Mouse (Mus musculus): ENCODE data around the gene Tas2r113. TPM values are rescaled to one million over a fixed set of nuclear protein-coding genes. Genes with fewer than 3 reads are reported as not detected.
"Not testable (repeated sequence)": the region's sequence is repeated elsewhere in the genome, so short reads cannot be mapped to it uniquely, and the experiment has no call there.

Gene Tas2r113
- polyA plus RNA-seq (2012; fragmentation: generic; extraction: Trizol): not detected

DNA sequence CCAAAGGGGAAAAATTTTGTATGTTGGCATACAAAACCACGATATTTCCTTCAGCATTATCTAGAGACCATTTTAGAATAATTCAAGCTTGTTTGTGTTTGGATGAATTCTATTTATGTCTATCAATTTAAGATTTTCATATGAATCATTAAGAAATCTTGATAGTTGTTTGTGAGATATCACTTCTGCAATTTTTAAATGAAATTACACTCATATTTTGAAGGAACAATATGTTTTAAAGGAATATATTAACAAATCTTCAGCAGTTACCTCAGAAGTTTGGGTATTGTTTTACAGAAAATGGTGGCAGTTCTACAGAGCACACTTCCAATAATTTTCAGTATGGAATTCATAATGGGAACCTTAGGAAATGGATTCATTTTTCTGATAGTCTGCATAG lies at the start of gene Tas2r113:
TSS of gene Tas2r113 (plus strand) at position 301 of the 400 bp plus-strand sequence.
- Histone ChIP-seq H3K79me2 (ENCODE audit: control insufficient read depth, insufficient read depth) (no peaks in the 10 kb centered on the region), H3ac (ENCODE audit: control insufficient read depth, insufficient read length) (no peak within 1 kb of the TSS), H3K4me3 (no peak within 1 kb of the TSS), H3K4me2 (ENCODE audit: low read depth) (no peak within 1 kb of the TSS), H3K27me3 (ENCODE audit: control insufficient read depth, insufficient read depth, insufficient read length) (no peaks in the 10 kb centered on the region), H3K36me3 (ENCODE audit: control insufficient read depth, insufficient read depth) (no peaks in the 10 kb centered on the region)
- no peak for TF ChIP-seq MAX (IDR thresholded peaks at IDR 0.05; ENCODE audit: low read depth)
- TF ChIP-seq TCF12 (IDR thresholded peaks at IDR 0.05; ENCODE audit: insufficient read depth, poor library complexity, severe bottlenecking): no peak
- TF ChIP-seq MYOG (IDR thresholded peaks at IDR 0.05; ENCODE audit: control insufficient read depth in 1 of 3, insufficient read depth in 1 of 3, insufficient read length in 2 of 3, low read depth in 2 of 3): no peak
- no peak for TF ChIP-seq POLR2A (IDR thresholded peaks at IDR 0.05; ENCODE audit: insufficient read length, low read depth)
- no peak for TF ChIP-seq CEBPB (IDR thresholded peaks at IDR 0.05; ENCODE audit: insufficient read depth, poor library complexity, severe bottlenecking)
- no peak for TF ChIP-seq REST (IDR thresholded peaks at IDR 0.05; ENCODE audit: insufficient read depth, insufficient read length)
- no peak for TF ChIP-seq SRF (IDR thresholded peaks at IDR 0.05; ENCODE audit: control insufficient read depth, insufficient read length, low read depth)
- no peak for TF ChIP-seq POLR2AphosphoS2 (IDR thresholded peaks at IDR 0.05; ENCODE audit: insufficient read length, low read depth)
- TF ChIP-seq E2F4 (IDR thresholded peaks at IDR 0.05; ENCODE audit: insufficient read depth): no peak
- no peak for TF ChIP-seq TCF3 (IDR thresholded peaks at IDR 0.05; ENCODE audit: insufficient read length, low read depth)
- no peak for TF ChIP-seq MYOD1 (IDR thresholded peaks at IDR 0.05; ENCODE audit: control insufficient read depth in 1 of 3, insufficient read length in 2 of 3, low read depth in 2 of 3)
- no peak for TF ChIP-seq USF1 (IDR thresholded peaks at IDR 0.05; ENCODE audit: low read depth)

GRCm38 (mm10) chr6:132846842-132847241 lies 46.0 kb upstream of the Tas2r113 start, which contains the start of gene Tas2r123:
Gene Tas2r123 (plus strand): TSS chr6:132847142.
- TF ChIP-seq MAX (IDR thresholded peaks at IDR 0.05; ENCODE audit: low read depth) (no peak), POLR2AphosphoS2 (IDR thresholded peaks at IDR 0.05; ENCODE audit: insufficient read length, low read depth) (no peak)
- Histone ChIP-seq H3ac (ENCODE audit: control insufficient read depth, insufficient read length) (no peak within 1 kb of the TSS), H3K27me3 (ENCODE audit: control insufficient read depth, insufficient read depth, insufficient read length) (no peaks in the 10 kb centered on the region), H3K4me3 (no peak within 1 kb of the TSS), H3K4me2 (ENCODE audit: low read depth) (no peak within 1 kb of the TSS), H3K79me2 (ENCODE audit: control insufficient read depth, insufficient read depth) (no peaks in the 10 kb centered on the region), H3K36me3 (ENCODE audit: control insufficient read depth, insufficient read depth) (no peaks in the 10 kb centered on the region)

DNA sequence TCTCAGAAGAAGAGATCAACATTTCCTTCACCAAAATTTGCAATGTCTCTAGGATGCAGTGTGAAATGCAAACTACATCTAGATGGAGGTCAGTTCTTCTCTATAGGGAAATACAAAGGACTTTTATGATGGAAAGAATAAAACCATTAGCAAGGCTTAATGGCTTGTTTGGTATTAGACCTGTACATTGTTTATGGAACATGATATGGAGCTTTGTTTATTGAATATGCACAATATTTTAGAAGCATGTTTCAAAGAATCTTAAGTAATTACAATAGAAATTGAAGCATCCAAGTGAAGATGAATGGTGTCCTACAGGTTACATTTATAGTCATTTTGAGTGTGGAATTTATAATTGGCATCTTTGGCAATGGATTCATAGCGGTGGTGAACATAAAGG lies 37.7 kb upstream of the Tas2r113 start, which contains the start of gene Tas2r116:
TSS of gene Tas2r116 (plus strand) at position 301 of the 400 bp plus-strand sequence.
- Histone ChIP-seq H3K79me2 (ENCODE audit: control insufficient read depth, insufficient read depth) (no peaks in the 10 kb centered on the region), H3K36me3 (ENCODE audit: control insufficient read depth, insufficient read depth) (no peaks in the 10 kb centered on the region), H3K4me3 (no peak within 1 kb of the TSS), H3K27me3 (ENCODE audit: control insufficient read depth, insufficient read depth, insufficient read length) (no peaks in the 10 kb centered on the region), H3ac (ENCODE audit: control insufficient read depth, insufficient read length) (no peak within 1 kb of the TSS), H3K4me2 (ENCODE audit: low read depth) (no peak within 1 kb of the TSS)
- TF ChIP-seq POLR2A (IDR thresholded peaks at IDR 0.05; ENCODE audit: insufficient read length, low read depth): no peak
- no peak for TF ChIP-seq POLR2AphosphoS2 (IDR thresholded peaks at IDR 0.05; ENCODE audit: insufficient read length, low read depth)
- TF ChIP-seq CEBPB (IDR thresholded peaks at IDR 0.05; ENCODE audit: insufficient read depth, poor library complexity, severe bottlenecking): no peak
- no peak for TF ChIP-seq MAX (IDR thresholded peaks at IDR 0.05; ENCODE audit: low read depth)
- TF ChIP-seq MYOG (IDR thresholded peaks at IDR 0.05; ENCODE audit: control insufficient read depth in 1 of 3, insufficient read depth in 1 of 3, insufficient read length in 2 of 3, low read depth in 2 of 3): no peak
- TF ChIP-seq REST (IDR thresholded peaks at IDR 0.05; ENCODE audit: insufficient read depth, insufficient read length): no peak
- no peak for TF ChIP-seq E2F4 (IDR thresholded peaks at IDR 0.05; ENCODE audit: insufficient read depth)
- TF ChIP-seq TCF3 (IDR thresholded peaks at IDR 0.05; ENCODE audit: insufficient read length, low read depth): no peak
- TF ChIP-seq USF1 (IDR thresholded peaks at IDR 0.05; ENCODE audit: low read depth): no peak
- TF ChIP-seq SRF (IDR thresholded peaks at IDR 0.05; ENCODE audit: control insufficient read depth, insufficient read length, low read depth): no peak
- TF ChIP-seq TCF12 (IDR thresholded peaks at IDR 0.05; ENCODE audit: insufficient read depth, poor library complexity, severe bottlenecking): no peak
- no peak for TF ChIP-seq MYOD1 (IDR thresholded peaks at IDR 0.05; ENCODE audit: control insufficient read depth in 1 of 3, insufficient read length in 2 of 3, low read depth in 2 of 3)

GRCm38 (mm10) chr6:132867708-132868107 lies 25.1 kb upstream of the Tas2r113 start, which contains the start of gene Tas2r110:
Gene Tas2r110 (plus strand): TSS chr6:132868008.
- H3K4me3 ChIP-seq: no peak within 1 kb of the TSS
- H3K79me2 ChIP-seq (ENCODE audit: control insufficient read depth, insufficient read depth): no peaks in the 10 kb centered on the region
- H3ac ChIP-seq (ENCODE audit: control insufficient read depth, insufficient read length): no peak within 1 kb of the TSS
- no peak for TF ChIP-seq SRF (IDR thresholded peaks at IDR 0.05; ENCODE audit: control insufficient read depth, insufficient read length, low read depth)
- TF ChIP-seq POLR2AphosphoS2 (IDR thresholded peaks at IDR 0.05; ENCODE audit: insufficient read length, low read depth): no peak
- no peak for TF ChIP-seq MYOD1 (IDR thresholded peaks at IDR 0.05; ENCODE audit: control insufficient read depth in 1 of 3, insufficient read length in 2 of 3, low read depth in 2 of 3)
- TF ChIP-seq TCF3 (IDR thresholded peaks at IDR 0.05; ENCODE audit: insufficient read length, low read depth): no peak
- no peak for TF ChIP-seq USF1 (IDR thresholded peaks at IDR 0.05; ENCODE audit: low read depth)
- TF ChIP-seq E2F4 (IDR thresholded peaks at IDR 0.05; ENCODE audit: insufficient read depth): no peak
- no peak for TF ChIP-seq REST (IDR thresholded peaks at IDR 0.05; ENCODE audit: insufficient read depth, insufficient read length)
- TF ChIP-seq POLR2A (IDR thresholded peaks at IDR 0.05; ENCODE audit: insufficient read length, low read depth): no peak
- TF ChIP-seq CEBPB (IDR thresholded peaks at IDR 0.05; ENCODE audit: insufficient read depth, poor library complexity, severe bottlenecking): no peak
- no peak for TF ChIP-seq MAX (IDR thresholded peaks at IDR 0.05; ENCODE audit: low read depth)
- TF ChIP-seq TCF12 (IDR thresholded peaks at IDR 0.05; ENCODE audit: insufficient read depth, poor library complexity, severe bottlenecking): no peak
- TF ChIP-seq MYOG (IDR thresholded peaks at IDR 0.05; ENCODE audit: control insufficient read depth in 1 of 3, insufficient read depth in 1 of 3, insufficient read length in 2 of 3, low read depth in 2 of 3): no peak
- H3K36me3 ChIP-seq (ENCODE audit: control insufficient read depth, insufficient read depth): no peaks in the 10 kb centered on the region
- no peak within 1 kb of the TSS for H3K4me2 ChIP-seq (ENCODE audit: low read depth)
- H3K27me3 ChIP-seq (ENCODE audit: control insufficient read depth, insufficient read depth, insufficient read length): no peaks in the 10 kb centered on the region

- H3K79me2 ChIP-seq (ENCODE audit: control insufficient read depth, insufficient read depth): no peaks in the 10 kb centered on the region
- no peaks in the 10 kb centered on the region for H3K27me3 ChIP-seq (ENCODE audit: control insufficient read depth, insufficient read depth, insufficient read length)
- TF ChIP-seq POLR2A (IDR thresholded peaks at IDR 0.05; ENCODE audit: insufficient read length, low read depth) (no peak), E2F4 (IDR thresholded peaks at IDR 0.05; ENCODE audit: insufficient read depth) (no peak), REST (IDR thresholded peaks at IDR 0.05; ENCODE audit: insufficient read depth, insufficient read length) (no peak), TCF3 (IDR thresholded peaks at IDR 0.05; ENCODE audit: insufficient read length, low read depth) (no peak), MYOG (IDR thresholded peaks at IDR 0.05; ENCODE audit: control insufficient read depth in 1 of 3, insufficient read depth in 1 of 3, insufficient read length in 2 of 3, low read depth in 2 of 3) (no peak), POLR2AphosphoS2 (IDR thresholded peaks at IDR 0.05; ENCODE audit: insufficient read length, low read depth) (no peak), MAX (IDR thresholded peaks at IDR 0.05; ENCODE audit: low read depth) (no peak), MYOD1 (IDR thresholded peaks at IDR 0.05; ENCODE audit: control insufficient read depth in 1 of 3, insufficient read length in 2 of 3, low read depth in 2 of 3) (no peak), TCF12 (IDR thresholded peaks at IDR 0.05; ENCODE audit: insufficient read depth, poor library complexity, severe bottlenecking) (no peak), SRF (IDR thresholded peaks at IDR 0.05; ENCODE audit: control insufficient read depth, insufficient read length, low read depth) (no peak)
- no peak within 1 kb of the TSS for H3K4me2 ChIP-seq (ENCODE audit: low read depth)
- H3ac ChIP-seq (ENCODE audit: control insufficient read depth, insufficient read length): no peak within 1 kb of the TSS
- H3K36me3 ChIP-seq (ENCODE audit: control insufficient read depth, insufficient read depth): no peaks in the 10 kb centered on the region
- no peak within 1 kb of the TSS for H3K4me3 ChIP-seq
Observed at GRCm38 (mm10) chr6:132909351-132909750, 16.5 kb downstream of the Tas2r113 start, which contains the start of gene Tas2r125. Gene Tas2r125 (plus strand): TSS chr6:132909651.

DNA sequence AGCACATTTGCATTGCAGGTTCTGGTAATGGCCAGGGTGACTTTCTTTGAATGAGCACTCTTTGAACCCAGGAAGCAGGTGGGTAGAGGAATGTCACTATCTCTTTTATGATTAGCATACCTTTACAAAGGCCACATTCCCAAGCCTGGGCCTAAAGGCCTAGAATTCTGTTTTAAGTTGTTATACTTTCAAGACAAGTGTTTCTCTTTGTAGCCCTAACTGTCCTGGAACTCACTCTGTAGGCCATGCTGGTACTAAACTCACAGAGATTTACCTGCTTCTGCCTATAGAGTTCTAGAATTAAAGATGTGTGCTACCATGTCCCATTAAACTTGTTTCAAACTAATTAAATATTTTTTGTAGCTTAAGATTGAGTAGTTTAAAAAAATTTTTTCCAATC lies 48.6 kb downstream of the Tas2r113 start:
- not testable (repeated sequence) for H3K4me3 ChIP-seq; H3K36me3 ChIP-seq (ENCODE audit: control insufficient read depth, insufficient read depth); H3K4me2 ChIP-seq (ENCODE audit: low read depth); H3K79me2 ChIP-seq (ENCODE audit: control insufficient read depth, insufficient read depth); H3K27me3 ChIP-seq (ENCODE audit: control insufficient read depth, insufficient read depth, insufficient read length); H3ac ChIP-seq (ENCODE audit: control insufficient read depth, insufficient read length)

Data from myocyte (in vitro differentiated cells).